Mouse (Mus musculus): Measurements from ENCODE around the gene Atf6b. TPM values are rescaled to one million over a fixed set of nuclear protein-coding genes. Genes with fewer than 3 reads are reported as not detected.

Atf6b gene
- total RNA-seq, 2 experiments from 2014 or later = 76.4 to 80.3 TPM

DNA sequence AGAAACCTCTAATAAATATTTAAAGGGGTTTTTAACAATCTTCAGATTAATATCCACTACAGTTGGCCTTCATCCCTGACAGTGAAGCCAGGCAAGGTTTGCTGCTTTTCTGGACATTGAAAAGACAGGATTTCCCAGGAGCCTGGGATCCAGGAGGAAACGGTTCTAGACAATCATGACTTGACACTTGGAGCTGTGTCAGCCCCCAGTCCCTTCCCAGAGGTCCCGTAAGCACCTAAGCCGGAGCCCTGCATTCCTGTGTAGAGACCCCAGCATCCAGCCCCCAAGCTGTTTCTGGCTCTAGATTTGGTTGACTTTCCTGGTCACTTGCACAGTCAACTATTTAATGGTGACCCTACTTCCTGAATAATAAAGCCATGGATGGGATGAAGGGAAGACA, 11.6 kb downstream of the Atf6b start:
- intact Hi-C loops (cut with DNase I) = loop anchor here (10.0 kb wide), 1 partner anchor 146 kb away; the partner anchor contains the start of gene Cyp21a1
- no peak for DNase-seq (ENCODE audit: low spot score in 2 of 2)

DNA sequence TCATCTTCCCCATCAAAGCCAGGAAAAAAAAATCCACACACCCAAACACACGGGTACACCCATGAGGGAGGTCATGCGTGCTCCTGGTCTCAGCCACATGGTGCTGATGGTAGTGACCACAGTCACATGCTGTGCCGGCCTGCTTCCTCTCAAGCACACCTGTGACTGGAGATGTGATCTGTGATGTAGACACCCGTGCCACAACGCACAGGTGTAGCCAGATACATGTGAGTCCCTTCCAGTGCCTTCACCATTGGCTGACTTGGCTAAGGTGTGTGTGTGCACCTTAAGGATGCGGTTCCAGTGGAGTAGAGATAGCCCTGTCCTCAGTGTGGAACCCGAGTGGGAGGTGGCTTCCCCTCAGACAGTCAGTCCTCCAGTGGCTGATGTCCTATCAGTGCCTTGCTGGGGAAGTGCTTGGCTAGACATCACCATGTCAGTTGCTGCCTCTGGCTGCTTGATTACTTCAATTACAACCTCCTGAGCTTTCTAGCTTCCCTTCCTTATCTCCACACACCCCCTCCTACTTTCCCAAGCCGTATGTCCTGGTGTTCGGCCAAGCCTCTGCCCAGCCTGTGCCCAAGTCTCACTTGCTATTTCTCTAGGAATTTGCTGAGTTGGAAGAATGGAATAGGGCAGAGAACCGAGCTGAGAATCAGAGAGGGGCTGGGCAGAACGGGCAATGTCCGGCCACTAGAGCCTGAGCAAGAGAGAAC, 12.4 kb downstream of the Atf6b start:
- DNase-seq (ENCODE audit: low spot score in 2 of 2) = no peak
- intact Hi-C loops (cut with DNase I) = loop anchor here (10.0 kb wide), 1 partner anchor 145 kb away; the partner anchor contains the start of gene Cyp21a1

DNA sequence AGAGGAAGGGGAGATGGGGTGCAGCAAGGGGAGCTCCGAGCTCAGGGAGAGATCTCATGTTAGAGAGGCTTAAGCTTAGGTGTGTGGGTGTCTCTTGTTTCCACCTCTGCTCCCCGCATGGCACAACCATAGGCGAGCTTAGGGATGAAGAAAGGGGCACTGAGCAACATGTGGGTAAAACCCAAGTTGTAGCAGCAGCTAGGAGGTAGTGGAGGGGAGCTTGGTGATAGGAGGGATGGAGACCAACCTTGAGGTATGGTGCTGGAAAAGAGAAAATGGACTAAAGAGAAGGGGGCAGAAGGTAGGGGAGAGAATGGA, 12.9 kb downstream of the Atf6b start:
- DNase-seq (ENCODE audit: low spot score in 2 of 2) = no peak
- intact Hi-C loops (cut with DNase I) = loop anchor here (10.0 kb wide), 1 partner anchor 145 kb away; the partner anchor contains the start of gene Cyp21a1

DNA sequence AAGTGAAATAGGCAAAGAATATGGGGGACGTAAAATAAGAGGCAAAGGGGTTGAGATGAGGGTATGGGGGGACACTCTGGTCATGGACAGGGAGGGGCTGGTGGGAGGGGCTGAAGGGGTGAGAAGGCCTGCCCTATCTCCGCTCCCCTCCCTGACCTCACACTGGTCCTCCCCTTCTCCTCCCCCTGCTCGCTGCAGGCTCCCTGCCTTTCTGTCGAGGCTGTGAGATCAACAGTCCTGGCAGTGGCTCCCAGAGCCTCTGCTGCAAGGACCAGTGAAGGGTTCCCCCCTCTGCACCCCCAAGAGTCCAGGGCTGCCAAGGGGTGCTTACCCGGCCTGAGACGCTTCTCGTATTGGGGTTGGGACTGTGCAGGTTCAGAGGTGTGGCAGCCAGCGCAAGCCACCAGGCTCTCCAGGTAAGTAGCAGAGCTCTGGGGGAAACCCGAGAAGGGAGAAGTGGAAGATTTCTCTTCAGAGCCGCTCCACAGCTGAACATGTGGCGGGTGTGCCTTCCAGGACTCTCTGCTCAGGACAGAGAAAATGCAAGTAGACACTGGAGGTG, 13.4 kb downstream of the Atf6b start:
- intact Hi-C loops (cut with DNase I) = no loop called here
- DNase-seq (ENCODE audit: low spot score in 2 of 2) = no peak

DNA sequence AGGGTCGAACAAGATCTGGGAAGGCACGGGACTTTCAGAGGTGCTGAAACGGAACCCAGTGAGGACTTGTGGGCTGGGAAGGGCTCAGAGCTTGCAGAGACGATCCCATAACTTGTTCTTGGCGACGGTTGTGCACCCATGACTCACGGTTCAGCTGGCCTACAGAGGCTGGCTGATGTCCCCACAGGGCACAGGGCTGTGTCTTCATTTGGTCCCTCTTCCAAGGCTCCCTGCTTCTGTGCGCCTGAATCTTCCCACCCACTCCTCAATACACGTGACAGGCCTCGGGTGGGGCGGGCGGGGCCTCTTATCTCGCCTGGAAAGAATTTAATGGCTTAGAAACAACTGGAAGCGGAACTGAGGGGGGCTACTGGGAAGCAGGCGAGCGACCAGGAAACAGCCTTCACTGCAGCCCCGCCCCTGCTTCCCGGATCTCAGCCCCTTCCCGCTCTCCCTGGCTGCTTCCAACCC, 14.2 kb downstream of the Atf6b start:
- intact Hi-C loops (cut with DNase I) = no loop called here
- no peak for DNase-seq (ENCODE audit: low spot score in 2 of 2)

DNA sequence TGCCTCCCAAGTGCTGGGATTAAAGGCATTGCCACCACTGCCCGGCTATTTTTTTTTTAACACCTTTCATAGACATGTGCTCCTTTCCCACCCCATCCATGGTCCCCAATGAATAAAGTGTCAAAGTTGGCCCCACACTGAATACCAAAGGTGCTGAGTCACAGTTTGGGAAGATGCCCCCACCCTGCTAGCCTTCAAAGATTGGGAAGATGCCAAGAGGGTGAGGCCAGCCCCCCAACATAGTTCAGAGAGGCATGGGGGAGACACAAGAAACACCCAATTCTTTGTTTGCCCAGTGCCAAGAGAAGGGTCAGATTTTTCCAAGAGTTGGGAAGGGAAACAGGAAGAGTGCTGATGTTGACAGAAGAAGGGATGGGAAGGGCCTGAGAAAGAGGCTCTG, 15.5 kb downstream of the Atf6b start:
- intact Hi-C loops (cut with DNase I) = no loop called here
- DNase-seq (ENCODE audit: low spot score in 2 of 2) = no peak

DNA sequence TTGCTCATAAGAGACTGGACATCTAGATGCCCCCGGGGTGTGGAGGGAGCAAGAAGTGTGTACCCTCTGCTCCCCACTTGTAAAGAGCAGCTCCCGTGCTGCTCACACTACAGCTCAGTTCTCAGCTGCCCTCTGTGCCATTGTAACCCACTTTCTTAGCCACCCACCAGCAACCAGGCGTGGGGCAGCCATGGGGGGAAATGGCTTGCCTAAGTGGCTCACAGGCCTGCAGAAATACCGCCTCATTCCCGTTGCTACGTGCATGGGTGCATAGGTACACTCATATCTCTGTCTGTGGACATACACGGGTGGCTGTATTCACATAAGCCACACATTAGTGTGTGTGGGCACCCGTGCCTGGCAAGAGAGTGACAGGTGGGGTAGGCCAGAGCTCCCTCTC, 16.0 kb downstream of the Atf6b start:
- no peak for DNase-seq (ENCODE audit: low spot score in 2 of 2)
- intact Hi-C loops (cut with DNase I) = no loop called here

DNA sequence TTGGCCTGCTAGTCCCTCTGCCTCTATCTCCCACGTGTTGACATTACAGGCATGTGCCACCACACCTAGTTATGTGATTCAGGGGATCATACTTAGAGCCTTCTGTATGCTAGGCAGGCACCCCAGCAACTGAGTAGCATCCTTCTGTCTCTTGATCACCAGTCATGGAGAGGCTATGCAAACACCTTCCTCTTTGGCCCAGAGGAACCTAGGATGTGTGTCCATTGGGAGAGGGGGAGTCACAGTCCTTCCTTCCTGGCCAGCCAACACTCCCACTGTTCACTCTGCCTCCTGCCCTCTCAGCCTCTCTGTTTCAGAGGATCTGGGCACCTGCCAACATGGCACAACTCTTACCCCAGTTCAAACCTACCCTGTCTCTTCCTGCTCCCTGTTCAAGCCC, 16.6 kb downstream of the Atf6b start:
- no peak for DNase-seq (ENCODE audit: low spot score in 2 of 2)
- intact Hi-C loops (cut with DNase I) = no loop called here

DNA sequence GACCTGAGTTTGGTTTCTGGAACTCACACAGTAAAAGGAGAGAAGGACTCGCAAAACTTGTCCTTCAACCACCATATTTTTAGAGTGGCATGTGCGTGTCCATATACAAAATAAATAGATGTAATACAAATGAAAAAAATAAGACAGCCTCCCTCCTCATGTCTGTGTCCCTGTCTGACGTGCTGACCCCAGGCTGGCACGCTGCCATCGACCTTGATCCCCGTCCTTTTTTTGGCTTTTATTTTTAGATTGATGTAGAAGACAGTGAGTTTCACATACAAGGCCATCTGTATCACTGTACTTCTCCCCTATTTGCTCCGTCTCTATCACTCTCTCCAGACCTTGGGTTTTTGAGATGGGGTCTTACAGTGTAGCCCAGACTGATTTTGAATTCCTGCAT, 17.5 kb downstream of the Atf6b start:
- no peak for DNase-seq (ENCODE audit: low spot score in 2 of 2)
- intact Hi-C loops (cut with DNase I) = no loop called here

DNA sequence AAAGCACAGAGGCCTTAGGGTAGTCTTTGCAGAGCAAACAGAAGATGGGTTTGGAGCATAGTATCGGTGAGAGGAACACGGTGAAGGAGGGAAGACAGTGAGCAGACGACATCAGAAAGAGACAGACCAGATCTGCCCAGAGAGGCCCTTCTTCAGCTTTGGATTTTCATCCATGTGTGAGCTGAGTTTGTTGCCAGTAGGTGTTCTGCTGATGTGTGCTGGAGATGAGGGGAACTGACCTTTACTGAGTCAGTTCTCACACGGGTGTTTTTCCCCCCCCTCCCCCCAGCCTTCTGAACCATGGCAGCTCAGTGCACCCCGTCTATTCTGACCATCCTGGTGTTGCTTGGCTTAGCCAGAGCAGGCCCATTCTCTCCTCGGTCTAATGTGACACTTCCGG, 23.3 kb downstream of the Atf6b start, which contains the start of gene Tnxb:
Gene Tnxb (plus strand): TSS at position 301 of the 400 bp plus-strand sequence.
- intact Hi-C loops (cut with DNase I) = loop anchor here (5.0 kb wide), 1 partner anchor 217 kb away; no protein-coding TSS in a partner anchor
- no peak for DNase-seq (ENCODE audit: low spot score in 2 of 2)

DNA sequence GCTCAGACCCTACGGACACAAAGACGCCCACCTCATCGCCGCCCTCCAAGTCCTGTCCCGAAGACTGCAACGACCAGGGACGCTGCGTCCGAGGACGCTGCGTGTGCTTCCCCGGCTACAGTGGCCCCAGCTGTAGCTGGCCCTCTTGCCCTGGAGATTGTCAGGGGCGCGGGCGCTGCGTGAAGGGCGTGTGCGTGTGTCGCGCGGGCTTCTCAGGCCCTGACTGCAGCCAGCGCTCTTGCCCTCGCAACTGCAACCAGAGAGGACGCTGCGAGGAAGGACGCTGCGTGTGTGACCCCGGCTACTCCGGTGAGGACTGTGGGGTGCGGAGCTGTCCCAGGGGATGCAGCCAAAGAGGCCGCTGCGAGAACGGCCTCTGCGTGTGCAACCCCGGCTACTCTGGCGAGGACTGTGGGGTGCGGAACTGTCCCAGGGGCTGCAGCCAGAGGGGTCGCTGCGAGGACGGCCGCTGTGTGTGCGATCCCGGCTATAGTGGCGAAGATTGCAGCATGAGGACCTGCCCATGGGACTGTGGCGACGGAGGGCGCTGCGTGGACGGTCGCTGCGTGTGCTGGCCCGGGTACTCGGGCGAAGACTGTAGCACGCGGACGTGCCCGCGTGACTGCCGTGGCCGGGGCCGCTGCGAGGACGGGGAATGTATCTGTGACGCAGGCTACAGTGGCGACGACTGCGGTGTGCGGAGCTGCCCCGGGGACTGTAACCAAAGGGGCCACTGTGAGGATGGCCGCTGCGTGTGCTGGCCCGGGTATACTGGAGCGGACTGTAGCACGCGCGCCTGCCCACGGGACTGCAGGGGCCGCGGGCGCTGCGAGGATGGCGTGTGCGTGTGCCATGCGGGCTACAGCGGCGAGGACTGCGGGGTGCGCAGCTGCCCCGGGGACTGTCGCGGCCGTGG, 24.5 kb downstream of the Atf6b start:
- no peak for DNase-seq (ENCODE audit: low spot score in 2 of 2)
- intact Hi-C loops (cut with DNase I) = loop anchor here (5.0 kb wide), 1 partner anchor 216 kb away; no protein-coding TSS in a partner anchor

DNA sequence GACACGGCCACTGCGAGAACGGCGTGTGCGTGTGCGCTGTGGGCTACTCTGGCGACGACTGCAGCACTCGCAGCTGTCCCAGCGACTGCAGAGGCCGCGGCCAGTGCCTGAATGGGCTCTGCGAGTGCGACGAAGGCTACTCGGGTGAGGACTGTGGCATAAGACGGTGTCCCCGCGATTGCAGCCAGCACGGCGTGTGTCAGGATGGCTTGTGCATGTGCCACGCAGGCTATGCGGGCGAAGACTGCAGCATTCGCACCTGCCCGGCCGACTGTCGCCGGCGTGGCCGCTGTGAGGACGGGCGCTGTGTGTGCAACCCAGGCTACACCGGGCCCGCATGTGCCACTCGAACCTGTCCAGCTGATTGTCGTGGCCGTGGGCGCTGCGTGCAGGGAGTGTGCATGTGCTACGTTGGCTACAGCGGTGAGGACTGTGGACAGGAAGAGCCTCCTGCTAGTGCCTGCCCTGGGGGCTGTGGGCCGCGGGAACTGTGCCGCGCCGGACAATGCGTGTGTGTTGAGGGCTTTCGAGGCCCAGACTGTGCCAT, 25.4 kb downstream of the Atf6b start:
- no peak for DNase-seq (ENCODE audit: low spot score in 2 of 2)
- intact Hi-C loops (cut with DNase I) = loop anchor here (5.0 kb wide), 1 partner anchor 215 kb away; no protein-coding TSS in a partner anchor

DNA sequence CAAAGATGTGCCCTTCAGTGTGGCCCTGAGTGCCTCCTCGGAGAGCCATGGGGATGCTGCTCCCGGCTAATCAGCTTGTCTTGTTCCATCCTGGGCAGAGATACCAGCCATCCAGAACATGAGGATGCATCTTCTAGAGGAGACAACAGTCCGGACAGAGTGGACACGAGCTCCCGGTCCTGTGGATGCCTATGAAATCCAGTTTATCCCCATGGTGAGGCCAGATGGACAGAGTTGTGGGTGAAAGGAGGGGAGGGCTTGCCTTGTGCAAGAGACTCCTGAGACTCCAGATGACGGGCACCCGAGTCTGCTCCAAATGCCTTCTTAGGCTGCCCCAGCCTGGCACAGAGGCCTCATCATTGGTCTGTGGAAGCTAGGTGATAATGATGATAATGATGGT, 26.2 kb downstream of the Atf6b start:
- intact Hi-C loops (cut with DNase I) = loop anchor here (5.0 kb wide), 1 partner anchor 214 kb away; no protein-coding TSS in a partner anchor
- no peak for DNase-seq (ENCODE audit: low spot score in 2 of 2)

DNA sequence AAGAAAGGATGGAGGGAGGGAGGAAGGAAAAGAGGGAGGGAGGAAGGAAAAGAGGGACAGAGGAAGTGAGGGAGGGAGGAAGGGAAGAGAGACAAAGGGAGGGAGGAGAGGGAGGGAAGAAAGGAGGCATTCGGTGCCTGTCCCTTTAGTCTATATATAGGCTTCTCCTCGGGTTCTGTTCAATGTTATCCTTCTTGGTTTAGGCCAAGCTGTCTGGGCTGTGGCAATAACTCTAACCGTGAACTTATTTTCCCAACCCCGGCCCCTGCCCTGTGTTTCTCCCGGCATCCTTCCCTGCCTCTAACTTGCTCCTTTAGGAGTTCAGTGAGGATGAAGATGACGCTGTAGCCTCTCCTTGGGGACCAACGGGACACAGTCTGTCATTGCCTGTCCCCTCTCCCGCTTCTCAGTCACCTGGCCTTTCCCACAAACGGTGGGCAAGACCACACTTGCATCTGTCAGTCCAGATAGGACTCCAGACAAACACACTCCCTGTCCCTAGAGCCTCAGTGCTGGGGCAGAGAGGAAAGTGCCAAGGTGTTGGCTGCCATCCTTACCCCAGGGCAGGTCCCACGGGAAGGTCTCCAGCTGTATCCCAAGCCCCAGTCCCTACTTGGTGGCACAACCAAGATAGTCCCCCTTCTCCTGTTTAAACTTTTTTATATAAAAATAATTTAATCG, 27.7 kb downstream of the Atf6b start:
- intact Hi-C loops (cut with DNase I) = loop anchor here (5.0 kb wide), 1 partner anchor 213 kb away; no protein-coding TSS in a partner anchor

DNA sequence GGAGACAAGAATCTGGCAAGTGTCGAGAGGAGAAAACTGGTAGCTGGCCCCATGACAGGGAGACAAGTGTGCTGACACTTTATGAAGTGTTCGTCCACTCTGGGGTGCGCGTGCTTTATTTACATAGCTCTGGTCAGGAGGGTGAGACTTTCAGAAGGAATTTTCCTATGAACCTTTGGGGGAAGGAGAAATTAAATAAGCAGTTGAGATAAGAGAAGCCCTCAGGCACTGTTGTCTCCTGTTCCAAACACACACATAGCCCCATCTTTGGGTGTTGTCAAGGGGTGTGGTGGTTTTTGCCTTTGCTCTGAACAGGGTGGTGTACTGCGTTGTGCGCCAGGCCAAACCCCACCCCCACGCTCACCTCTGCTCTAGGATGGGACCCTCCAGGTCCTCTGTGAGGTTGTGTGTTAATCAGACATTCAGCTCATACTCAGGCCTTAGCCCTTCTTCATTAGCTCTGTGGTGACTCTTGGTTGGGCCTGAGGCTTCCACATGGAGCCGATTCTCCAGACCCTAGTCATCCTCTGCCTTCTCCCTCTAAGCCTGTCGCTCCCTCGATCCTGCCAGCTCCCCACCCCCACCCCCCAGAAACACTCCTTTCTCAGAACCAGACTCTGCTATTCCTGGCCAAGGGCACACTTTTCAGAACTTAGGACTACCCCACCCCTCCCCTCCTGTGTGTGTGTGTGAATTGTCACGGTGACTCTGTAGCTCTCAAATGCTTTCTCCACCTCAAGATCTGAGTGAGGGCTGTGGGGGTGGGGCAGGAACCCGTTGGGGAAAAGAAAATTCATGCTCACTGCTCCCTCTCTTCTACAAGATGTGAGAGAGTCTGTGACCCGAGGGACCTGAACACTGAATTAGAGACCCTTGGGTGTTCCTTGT, 28.5 kb downstream of the Atf6b start:
- intact Hi-C loops (cut with DNase I) = no loop called here
- DNase-seq (ENCODE audit: low spot score in 2 of 2) = no peak

More for the DNA sequence above, 27.7 kb downstream of the Atf6b start:
- DNase-seq (ENCODE audit: low spot score in 2 of 2) = no peak

DNA sequence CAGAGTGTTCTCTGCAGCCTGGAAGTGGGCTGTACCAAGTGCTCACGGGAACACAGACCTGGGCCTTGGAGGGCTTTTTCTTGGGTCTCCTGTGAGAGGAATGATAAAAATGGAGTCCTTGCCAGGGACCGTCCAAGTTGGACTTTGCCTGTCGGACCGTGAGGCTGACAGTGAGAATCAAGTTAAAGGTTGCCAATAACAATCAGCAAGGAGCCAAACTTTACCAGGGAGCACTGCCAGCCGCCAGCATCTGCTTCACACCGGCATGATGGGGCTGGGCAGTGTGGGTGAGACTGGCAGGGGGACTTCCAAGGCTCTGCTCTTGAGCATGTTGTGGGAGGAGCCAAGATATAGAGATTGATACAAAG, 29.1 kb downstream of the Atf6b start:
- DNase-seq (ENCODE audit: low spot score in 2 of 2) = no peak
- intact Hi-C loops (cut with DNase I) = no loop called here

DNA sequence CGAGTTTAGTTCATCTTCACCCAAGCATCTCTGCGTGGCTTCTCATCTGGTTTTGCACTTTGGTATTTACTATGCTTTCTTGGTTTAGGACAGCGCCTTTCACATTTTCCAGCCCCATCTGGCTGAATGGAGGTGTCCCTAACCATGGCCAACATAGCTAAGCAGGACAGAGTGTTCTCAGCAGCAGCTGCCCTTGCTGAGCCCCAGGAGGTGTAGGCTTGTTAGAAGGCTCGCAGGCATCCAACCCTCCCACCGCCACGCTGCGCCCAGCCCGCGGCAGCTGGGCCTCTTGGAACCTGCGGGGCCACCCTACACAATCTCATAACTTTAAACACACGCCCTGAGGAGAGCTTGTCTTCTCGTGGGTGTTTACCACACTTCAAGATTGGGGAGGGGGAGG, 29.7 kb downstream of the Atf6b start:
- no peak for DNase-seq (ENCODE audit: low spot score in 2 of 2)
- intact Hi-C loops (cut with DNase I) = no loop called here

DNA sequence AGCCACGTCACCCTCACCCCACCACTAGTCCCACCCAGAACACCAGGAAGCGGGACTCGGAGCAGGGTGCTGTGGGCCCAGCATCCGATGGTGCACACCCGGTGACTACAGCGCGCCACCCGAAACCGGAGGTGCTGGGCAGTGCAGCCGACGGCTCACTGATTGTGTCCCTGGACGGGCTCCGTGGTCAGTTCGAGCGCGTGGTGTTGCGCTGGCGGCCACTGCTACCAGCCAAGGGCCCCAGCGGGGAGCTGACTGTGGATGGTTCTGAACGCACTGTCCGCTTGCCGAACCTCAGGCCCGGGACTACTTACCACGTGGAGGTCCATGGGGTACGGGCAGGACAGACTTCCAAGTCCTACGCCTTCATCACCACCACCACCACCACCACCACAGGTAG, 33.2 kb downstream of the Atf6b start:
- intact Hi-C loops (cut with DNase I) = no loop called here
- no peak for DNase-seq (ENCODE audit: low spot score in 2 of 2)

Data from left cerebral cortex, postnatal 14 days (tissue).